Comparison of ENCODE assay signal across 22 mouse cellular contexts in the genomic region with DNA sequence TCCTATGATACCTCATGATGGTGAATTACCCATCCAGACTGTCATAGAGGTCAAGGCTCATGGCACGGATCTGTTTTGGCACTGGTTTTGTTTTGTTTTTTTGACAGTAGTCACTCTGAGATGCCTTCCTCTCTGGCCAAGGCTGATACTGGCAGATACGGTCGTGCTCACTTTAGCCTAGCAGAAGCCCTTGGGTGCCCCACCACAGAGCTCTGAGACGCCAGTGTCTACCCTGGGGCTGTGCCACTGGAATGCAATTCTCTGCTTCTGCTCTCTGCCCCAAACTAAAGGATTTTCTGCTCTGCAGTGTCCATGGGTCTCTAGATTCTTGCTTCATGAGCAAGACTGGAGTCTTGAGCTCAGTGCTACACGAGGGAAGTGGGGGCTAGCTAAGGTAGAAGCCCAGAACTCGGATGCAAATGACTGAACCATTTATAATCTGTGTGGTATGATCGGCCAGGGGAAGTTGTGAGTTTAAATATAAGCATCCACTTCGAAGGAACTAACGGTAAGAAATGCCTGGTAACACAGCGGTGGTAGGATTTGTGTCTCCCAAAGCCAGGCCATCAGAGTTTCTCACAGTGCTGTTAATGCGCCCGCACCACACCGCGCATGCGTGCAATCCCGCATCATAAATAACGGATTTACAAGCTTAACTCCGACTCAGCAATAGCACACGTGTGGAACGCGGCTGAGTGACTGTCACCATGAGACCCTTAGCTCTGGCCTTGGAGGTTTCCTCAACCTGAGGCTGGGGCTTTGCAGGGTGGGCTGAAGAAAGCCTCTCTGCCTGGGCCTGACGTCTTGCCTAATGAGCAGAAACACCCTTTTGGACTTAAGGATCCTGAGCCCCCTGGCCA.
A peak's percentile ranks its signal among the peaks of the same experiment; 100 is the strongest.
DNase-seq lines count a peak whose midpoint lies in the region; ATAC-seq and TF ChIP-seq lines count a peak whose summit lies in the region.
"Had no signal": no experiment of that assay in that cellular context is flagged by ENCODE, and none has a peak within 500 bp of the region (broad histone marks: within the 10 kb centered on the region; RNA-seq: fewer than 3 reads in every experiment).

No protein-coding gene starts in this region.

- H3K27ac ChIP-seq in spleen, adult 2 months (ENCODE audit: insufficient read depth, low read length): peak overlapping the region; percentile 93
- no peak overlapping the region for H3K27ac ChIP-seq in hindbrain, embryonic 14.5 days
- H3K27ac ChIP-seq: embryonic facial prominence, embryonic 10.5 days; kidney, postnatal 0 days; liver, embryonic 12.5 days; stomach, postnatal 0 days had no signal

- WGBS in spleen, adult 2 months: 50% methylated on average over 22 of the region's 22 CpGs
- 90% methylated on average over 22 of the region's 22 CpGs for WGBS in hindbrain, embryonic 14.5 days

- no peaks in the 10 kb centered on the region for H3K36me3 ChIP-seq in spleen, adult 2 months (ENCODE audit: control insufficient read depth, insufficient read depth, low read length)
- H3K36me3 ChIP-seq in hindbrain, embryonic 14.5 days (replicated peaks; ENCODE audit: control insufficient read depth, insufficient read depth): no peaks in the 10 kb centered on the region
- H3K36me3 ChIP-seq: embryonic facial prominence, embryonic 10.5 days; G1E; liver, embryonic 12.5 days had no signal

- DNase-seq in spleen, adult 2 months (ENCODE audit: low read depth in 1 of 2, low spot score in 2 of 2): peak; percentile 41 to 52
- DNase-seq in spleen, adult 12 weeks (ENCODE audit: low spot score): no peak
- DNase-seq in testis, postnatal 14 days (ENCODE audit: low spot score): peak; percentile 14
- no peak for DNase-seq in hindbrain, embryonic 14.5 days (ENCODE audit: low spot score)
- DNase-seq: cerebellum, adult 8-10 months; gastrocnemius, postnatal 14 days; kidney, adult 11 months; layer of hippocampus, postnatal 36 days; lung, embryonic 14.5 days; lung, postnatal 36 days; retina, postnatal 1 day; thymus, postnatal 25 days had no signal

- peak overlapping the region; percentile 28; the same call in 1 of the 2 replicates for H3K4me3 ChIP-seq in spleen, adult 2 months (ENCODE audit: extremely low read depth, insufficient read depth, insufficient read length)
- no peak overlapping the region for H3K4me3 ChIP-seq in hindbrain, embryonic 14.5 days (replicated peaks; ENCODE audit: low read length)
- H3K4me3 ChIP-seq: embryonic facial prominence, embryonic 10.5 days; liver, embryonic 12.5 days had no signal

- peak; percentile 22 for TF ChIP-seq POLR2A in spleen, adult 2 months (IDR thresholded peaks at IDR 0.05; ENCODE audit: low read depth, low read length)

- H3K4me1 ChIP-seq in spleen, adult 2 months (ENCODE audit: control insufficient read depth, insufficient read depth, insufficient read length): peaks cover 31% of the 10 kb centered on the region; the same call in 1 of the 2 replicates
- H3K4me1 ChIP-seq in hindbrain, embryonic 14.5 days (replicated peaks; ENCODE audit: control insufficient read depth, insufficient read depth, low read length): no peaks in the 10 kb centered on the region
- H3K4me1 ChIP-seq: liver, embryonic 12.5 days had no signal

- no peaks in the 10 kb centered on the region for H3K9me3 ChIP-seq in hindbrain, embryonic 14.5 days (ENCODE audit: control insufficient read depth, low read length)
- H3K9me3 ChIP-seq: embryonic facial prominence, embryonic 10.5 days; G1E; liver, embryonic 12.5 days had no signal

- TF ChIP-seq CTCF in spleen, adult 2 months (IDR thresholded peaks at IDR 0.05; ENCODE audit: extremely low read depth, insufficient read depth, insufficient read length, insufficient replicate concordance): no peak

- ATAC-seq in common myeloid progenitor, adult 5-6 weeks (replicated peaks; ENCODE audit: low read depth, poor library complexity, severe bottlenecking): peak; percentile 37
- ATAC-seq in megakaryocyte-erythroid progenitor cell, adult 5-6 weeks (replicated peaks; ENCODE audit: low FRiP score, low TSS enrichment, poor library complexity, severe bottlenecking): 0 out of 2 replicates have a peak, but pooled peaks have one; percentile 45
- no peak for ATAC-seq in hindbrain, embryonic 14.5 days (ENCODE audit: low FRiP score)
- ATAC-seq in cerebellum, adult (ENCODE audit: insufficient number of reproducible peaks, low FRiP score, low TSS enrichment): no peak
- ATAC-seq: forebrain, embryonic 14.5 days; liver, embryonic 12.5 days had no signal

- H3K9ac ChIP-seq in hindbrain, embryonic 14.5 days: no peak overlapping the region
- H3K9ac ChIP-seq: liver, embryonic 12.5 days; lung, embryonic 14.5 days had no signal

- no peaks in the 10 kb centered on the region for H3K27me3 ChIP-seq in spleen, adult 2 months (ENCODE audit: control insufficient read depth, insufficient read depth, low read length)
- H3K27me3 ChIP-seq in hindbrain, embryonic 14.5 days (ENCODE audit: control insufficient read depth, insufficient read depth, low read length): no peaks in the 10 kb centered on the region
- H3K27me3 ChIP-seq: liver, embryonic 12.5 days had no signal

- no peak overlapping the region for H3K4me2 ChIP-seq in hindbrain, embryonic 14.5 days (replicated peaks)
- H3K4me2 ChIP-seq: liver, embryonic 12.5 days; lung, embryonic 14.5 days; midbrain, embryonic 11.5 days had no signal

Comparison
In these comparisons a context has a peak if more than half of its experiments do, and no peak if none do; other contexts are left out.
1. DNase-seq: peak in spleen, adult 2 months (2 of 2) and testis, postnatal 14 days (single experiment); none in spleen, adult 12 weeks (single experiment) and hindbrain, embryonic 14.5 days (single experiment).
2. ATAC-seq: peak in common myeloid progenitor, adult 5-6 weeks (single experiment) and megakaryocyte-erythroid progenitor cell, adult 5-6 weeks (single experiment); none in hindbrain, embryonic 14.5 days (single experiment) and cerebellum, adult (single experiment).